16 mouse cellular contexts compared by ENCODE assay signal in the genomic region with DNA sequence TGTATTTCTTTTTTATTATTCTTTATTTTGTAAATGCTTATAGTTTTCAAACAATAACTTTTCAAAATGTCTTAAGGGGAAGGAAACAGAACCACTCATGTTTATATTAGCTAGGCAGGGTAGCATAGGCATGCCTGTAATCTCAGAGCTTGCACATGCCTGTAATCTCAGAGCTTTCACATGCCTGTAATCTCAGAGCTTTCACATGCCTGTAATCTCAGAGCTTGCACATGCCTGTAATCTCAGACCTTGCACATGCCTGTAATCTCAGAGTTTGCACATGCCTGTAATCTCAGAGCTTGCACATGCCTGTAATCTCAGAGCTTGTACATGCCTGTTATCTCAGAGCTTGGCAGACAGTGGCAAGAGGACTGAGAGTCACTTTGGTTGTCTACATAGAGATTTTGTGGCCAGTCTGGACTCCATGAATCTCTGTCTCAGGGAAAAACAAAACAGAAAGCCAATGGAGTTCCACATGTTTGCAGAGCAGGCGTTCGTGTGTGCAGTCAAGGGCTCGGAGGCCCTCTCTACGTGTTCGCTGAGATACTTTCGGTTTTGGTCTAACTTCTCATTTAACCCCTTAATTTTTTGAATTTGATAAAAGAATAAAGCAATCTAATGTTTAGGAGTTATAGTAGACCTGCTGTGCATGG. TPM values are rescaled to one million over a fixed set of nuclear protein-coding genes. Genes with fewer than 3 reads are reported as not detected.
DNase-seq lines count a peak whose midpoint lies in the region; ATAC-seq and TF ChIP-seq lines count a peak whose summit lies in the region.
"Had no signal": no experiment of that assay in that cellular context is flagged by ENCODE, and none has a peak within 500 bp of the region (broad histone marks: within the 10 kb centered on the region; RNA-seq: fewer than 3 reads in every experiment).

No protein-coding gene starts in this region.

- H3K36me3 ChIP-seq in forebrain, embryonic 15.5 days, result no peaks in the 10 kb centered on the region
- H3K36me3 ChIP-seq: embryonic facial prominence, embryonic 15.5 days; liver, embryonic 12.5 days; neural tube, embryonic 13.5 days had no signal

- intact Hi-C loops in left cerebral cortex, adult 2 months (cut with DNase I), result no loop called here
- intact Hi-C loops in left cerebral cortex, postnatal 4 days (cut with DNase I), result no loop called here

- H3K4me1 ChIP-seq in forebrain, embryonic 15.5 days, result no peaks in the 10 kb centered on the region
- H3K4me1 ChIP-seq: embryonic facial prominence, embryonic 15.5 days; liver, embryonic 12.5 days; neural tube, embryonic 13.5 days had no signal

- H3K4me2 ChIP-seq in forebrain, embryonic 15.5 days (replicated peaks), result no peak overlapping the region
- H3K4me2 ChIP-seq: embryonic facial prominence, embryonic 15.5 days; liver, embryonic 12.5 days; neural tube, embryonic 13.5 days had no signal

- WGBS in forebrain, embryonic 15.5 days, result 91% methylated on average over 6 of the region's 6 CpGs

- H3K27ac ChIP-seq in left cerebral cortex, adult 2 months, result peak overlapping the region; percentile 36; the same call in 1 of the 2 replicates
- no peak overlapping the region for H3K27ac ChIP-seq in forebrain, embryonic 15.5 days (replicated peaks)
- H3K27ac ChIP-seq: embryonic facial prominence, embryonic 15.5 days; liver, embryonic 12.5 days; neural tube, embryonic 13.5 days had no signal

- H3K9ac ChIP-seq in forebrain, embryonic 15.5 days (replicated peaks), result no peak overlapping the region
- H3K9ac ChIP-seq: embryonic facial prominence, embryonic 15.5 days; liver, embryonic 12.5 days; neural tube, embryonic 13.5 days had no signal

- DNase-seq in left cerebral cortex, adult 2 months (ENCODE audit: extremely low spot score in 1 of 2, low spot score in 2 of 2), result no peak
- DNase-seq in left cerebral cortex, postnatal 4 days, result no peak
- DNase-seq in A20 (ENCODE audit: low read depth, low spot score), result peak; percentile 75
- no peak for DNase-seq in kidney, postnatal 25 days
- DNase-seq: adrenal gland, postnatal 14 days; cerebellum, adult 11 months; gastrocnemius, postnatal 25 days; midbrain, embryonic 14.5 days; thymus, adult 18-20 months had no signal

- H3K4me3 ChIP-seq in left cerebral cortex, adult 2 months, result no peak overlapping the region
- H3K4me3 ChIP-seq in forebrain, embryonic 15.5 days, result no peak overlapping the region
- H3K4me3 ChIP-seq: embryonic facial prominence, embryonic 15.5 days; liver, embryonic 12.5 days; neural tube, embryonic 13.5 days had no signal

- no peaks in the 10 kb centered on the region for H3K27me3 ChIP-seq in forebrain, embryonic 15.5 days
- H3K27me3 ChIP-seq: embryonic facial prominence, embryonic 15.5 days; liver, embryonic 12.5 days; neural tube, embryonic 13.5 days had no signal

- ATAC-seq in activated CD4-positive, CD25-positive, alpha-beta regulatory T cell, adult 4 months, result peak; percentile 79
- ATAC-seq in megakaryocyte progenitor cell, adult 5-6 weeks (replicated peaks; ENCODE audit: poor library complexity), result peak; percentile 70
- no peak for ATAC-seq in forebrain, embryonic 15.5 days (replicated peaks)
- ATAC-seq: forebrain, embryonic 16.5 days; liver, embryonic 12.5 days had no signal

- TF ChIP-seq CTCF in left cerebral cortex, adult 2 months (IDR thresholded peaks at IDR 0.05), result no peak

- H3K9me3 ChIP-seq in forebrain, embryonic 15.5 days, result no peaks in the 10 kb centered on the region
- H3K9me3 ChIP-seq: embryonic facial prominence, embryonic 15.5 days; liver, embryonic 12.5 days; neural tube, embryonic 13.5 days had no signal

RNA-seq across cellular contexts. Expression of a gene that starts 10.8 kb away (rescaled TPM):
- total RNA-seq in left cerebral cortex, adult 2 months (2021), result 10 to 100 TPM; 19.7 to 25.6 TPM
- 1 to 10 TPM; 3.6 to 5.0 TPM for total RNA-seq in left cerebral cortex, postnatal 4 days (2021)
- under 1 TPM in 1 of 2 experiments, not detected in 1; 0.60 TPM for polyA plus RNA-seq in activated CD4-positive, CD25-positive, alpha-beta regulatory T cell, adult 4 months (2017; shearing (Covaris generic))
- total RNA-seq in megakaryocyte progenitor cell, adult 5-6 weeks (2015), result not detected in 2 replicates
- total RNA-seq in megakaryocyte progenitor cell, adult 5-6 weeks (2017), result not detected in 2 replicates
- polyA plus RNA-seq in forebrain, embryonic 15.5 days (2015; fragmentation: Nextera tagmentation; extraction: Ambion mirVana), result 8.2 and 9.1 TPM in 2 replicates

Comparison
In these comparisons a context has a peak if more than half of its experiments do, and no peak if none do; other contexts are left out.
1. RNA of a gene that starts 10.8 kb away (total RNA-seq): 19.7 to 25.6 TPM in left cerebral cortex, adult 2 months and 3.6 to 5.0 TPM in left cerebral cortex, postnatal 4 days; not detected in megakaryocyte progenitor cell, adult 5-6 weeks; every median in the first group is over 4 times any median in the second.